ENCODE assay signal across 10 mouse cellular contexts in genomic region chr4:119115611-119116070, GRCm38 (mm10). TPM values are rescaled to one million over a fixed set of nuclear protein-coding genes. Genes with fewer than 3 reads are reported as not detected.
DNase-seq lines count a peak whose midpoint lies in the region; ATAC-seq and TF ChIP-seq lines count a peak whose summit lies in the region.
"Had no signal": no experiment of that assay in that cellular context is flagged by ENCODE, and none has a peak within 500 bp of the region (broad histone marks: within the 10 kb centered on the region; RNA-seq: fewer than 3 reads in every experiment).

No protein-coding gene starts in this region.

- H3K9ac ChIP-seq in intestine, postnatal 0 days (ENCODE audit: low read depth, low read length), result no peak overlapping the region
- H3K9ac ChIP-seq in liver, embryonic 12.5 days, result 0 out of 2 replicates have a peak overlapping the region, but pooled peaks have one; percentile 8
- H3K9ac ChIP-seq: embryonic facial prominence, embryonic 12.5 days; lung, embryonic 14.5 days had no signal

- H3K27me3 ChIP-seq in intestine, postnatal 0 days (replicated peaks; ENCODE audit: control insufficient read depth, insufficient read depth, low read length), result no peaks in the 10 kb centered on the region
- H3K27me3 ChIP-seq in liver, embryonic 12.5 days (replicated peaks), result no peaks in the 10 kb centered on the region
- H3K27me3 ChIP-seq in hindbrain, embryonic 10.5 days (ENCODE audit: insufficient read depth, poor library complexity, severe bottlenecking), result no peaks in the 10 kb centered on the region
- H3K27me3 ChIP-seq: embryonic facial prominence, embryonic 12.5 days had no signal

- ATAC-seq in intestine, postnatal 0 days, result peak; percentile 86
- peak; percentile 25; the same call in 1 of the 2 replicates for ATAC-seq in liver, embryonic 12.5 days

- 0 out of 2 replicates have a peak, but pooled peaks cover 12% of the 10 kb centered on the region for H3K36me3 ChIP-seq in intestine, postnatal 0 days (ENCODE audit: control insufficient read depth, insufficient read depth)
- peaks cover 100% of the 10 kb centered on the region for H3K36me3 ChIP-seq in liver, embryonic 12.5 days
- peaks cover 90% of the 10 kb centered on the region for H3K36me3 ChIP-seq in hindbrain, embryonic 10.5 days

- peak overlapping the region; percentile 37 for H3K4me2 ChIP-seq in intestine, postnatal 0 days (replicated peaks; ENCODE audit: low read depth)
- peak overlapping the region; percentile 75 for H3K4me2 ChIP-seq in liver, embryonic 12.5 days
- H3K4me2 ChIP-seq: embryonic facial prominence, embryonic 12.5 days; lung, embryonic 14.5 days had no signal

- 0 out of 2 replicates have a peak, but pooled peaks cover 3% of the 10 kb centered on the region for H3K4me1 ChIP-seq in intestine, postnatal 0 days (replicated peaks; ENCODE audit: control insufficient read depth, insufficient read depth, low read length)
- H3K4me1 ChIP-seq in liver, embryonic 12.5 days, result peaks cover 100% of the 10 kb centered on the region
- peaks cover 81% of the 10 kb centered on the region for H3K4me1 ChIP-seq in hindbrain, embryonic 10.5 days (replicated peaks)

- H3K27ac ChIP-seq in intestine, postnatal 0 days (ENCODE audit: low read depth, low read length), result peak overlapping the region; percentile 74
- H3K27ac ChIP-seq in liver, embryonic 12.5 days, result peak overlapping the region; percentile 63
- no peak overlapping the region for H3K27ac ChIP-seq in hindbrain, embryonic 10.5 days
- H3K27ac ChIP-seq: embryonic facial prominence, embryonic 12.5 days had no signal

- no peaks in the 10 kb centered on the region for H3K9me3 ChIP-seq in intestine, postnatal 0 days (ENCODE audit: control insufficient read depth)
- no peaks in the 10 kb centered on the region for H3K9me3 ChIP-seq in liver, embryonic 12.5 days (replicated peaks)
- no peaks in the 10 kb centered on the region for H3K9me3 ChIP-seq in hindbrain, embryonic 10.5 days
- H3K9me3 ChIP-seq: embryonic facial prominence, embryonic 12.5 days had no signal

- DNase-seq in heart, adult 11 months, result peak; percentile 95
- DNase-seq in heart, adult 8-10 months (ENCODE audit: low spot score), result no peak
- peak; percentile 34 for DNase-seq in NIH3T3 (ENCODE audit: low read depth)
- no peak for DNase-seq in spleen, adult 18-20 months
- no peak for DNase-seq in hindbrain, embryonic 10.5 days (ENCODE audit: low spot score)
- no peak for DNase-seq in adrenal gland, postnatal 25 days
- DNase-seq: lung, embryonic 14.5 days had no signal

- WGBS in intestine, postnatal 0 days, result 37% methylated on average over 6 of the region's 6 CpGs
- 50% methylated on average over 6 of the region's 6 CpGs for WGBS in liver, embryonic 12.5 days (ENCODE audit: insufficient replicate concordance)
- WGBS in hindbrain, embryonic 10.5 days, result 72% methylated on average over 6 of the region's 6 CpGs

- no peak for TF ChIP-seq CTCF in intestine, postnatal 0 days (IDR thresholded peaks at IDR 0.05; ENCODE audit: low read depth)

- H3K4me3 ChIP-seq in intestine, postnatal 0 days (ENCODE audit: low read depth, low read length), result no peak overlapping the region
- peak overlapping the region; percentile 10 for H3K4me3 ChIP-seq in liver, embryonic 12.5 days
- no peak overlapping the region for H3K4me3 ChIP-seq in hindbrain, embryonic 10.5 days
- H3K4me3 ChIP-seq: embryonic facial prominence, embryonic 12.5 days had no signal

RNA-seq across cellular contexts. Expression of gene Slc2a1, which starts 7.1 kb away (rescaled TPM):
- total RNA-seq in heart, adult 8-10 months (2022), result 10 to 100 TPM; 12.6 to 22.5 (median 14.9) TPM
- 18.1 and 19.0 TPM in 2 replicates for polyA plus RNA-seq in intestine, postnatal 0 days (2015; fragmentation: Nextera tagmentation; extraction: Ambion mirVana)
- 309 TPM in 2 replicates for polyA plus RNA-seq in liver, embryonic 12.5 days (2016; fragmentation: Nextera tagmentation; extraction: Ambion mirVana)
- 153 and 228 TPM in 2 replicates for polyA plus RNA-seq in hindbrain, embryonic 10.5 days (2016; fragmentation: Nextera tagmentation; extraction: Ambion mirVana)
- total RNA-seq in adrenal gland, postnatal 25 days (2021), result 19.7 and 21.6 TPM in 2 replicates

RNA-seq across cellular contexts. Expression of gene Zfp691, which starts 58.4 kb away (rescaled TPM):
- total RNA-seq in heart, adult 8-10 months (2022), result 10 to 100 TPM; 19.3 to 23.9 (median 22.6) TPM
- 3.4 and 3.6 TPM in 2 replicates for polyA plus RNA-seq in intestine, postnatal 0 days (2015; fragmentation: Nextera tagmentation; extraction: Ambion mirVana)
- polyA plus RNA-seq in liver, embryonic 12.5 days (2016; fragmentation: Nextera tagmentation; extraction: Ambion mirVana), result 3.6 and 3.8 TPM in 2 replicates
- 10.0 and 11.0 TPM in 2 replicates for polyA plus RNA-seq in hindbrain, embryonic 10.5 days (2016; fragmentation: Nextera tagmentation; extraction: Ambion mirVana)
- 15.3 and 16.6 TPM in 2 replicates for total RNA-seq in adrenal gland, postnatal 25 days (2021)

Comparison
In these comparisons a context has a peak if more than half of its experiments do, and no peak if none do; other contexts are left out.
1. DNase-seq: peak in heart, adult 11 months (single experiment) and NIH3T3 (single experiment); none in heart, adult 8-10 months (single experiment), spleen, adult 18-20 months (0 of 2), hindbrain, embryonic 10.5 days (single experiment) and adrenal gland, postnatal 25 days (single experiment).